Mouse (Mus musculus) ovary, adult 18-20 months (tissue): ENCODE measurements around the gene Vamp5.

Experiments used
- DNase-seq: peaks from one replicate; pipeline ENCODE4 v3.0.0; 2022; ENCODE audit warnings: low spot score, mixed read lengths

Gene Vamp5

GRCm38 (mm10) chr6:72380131-72380770 is at the start of gene Vamp5:
Gene Vamp5 (minus strand): TSS chr6:72380468.
- peak; percentile 72 for DNase-seq

DNA sequence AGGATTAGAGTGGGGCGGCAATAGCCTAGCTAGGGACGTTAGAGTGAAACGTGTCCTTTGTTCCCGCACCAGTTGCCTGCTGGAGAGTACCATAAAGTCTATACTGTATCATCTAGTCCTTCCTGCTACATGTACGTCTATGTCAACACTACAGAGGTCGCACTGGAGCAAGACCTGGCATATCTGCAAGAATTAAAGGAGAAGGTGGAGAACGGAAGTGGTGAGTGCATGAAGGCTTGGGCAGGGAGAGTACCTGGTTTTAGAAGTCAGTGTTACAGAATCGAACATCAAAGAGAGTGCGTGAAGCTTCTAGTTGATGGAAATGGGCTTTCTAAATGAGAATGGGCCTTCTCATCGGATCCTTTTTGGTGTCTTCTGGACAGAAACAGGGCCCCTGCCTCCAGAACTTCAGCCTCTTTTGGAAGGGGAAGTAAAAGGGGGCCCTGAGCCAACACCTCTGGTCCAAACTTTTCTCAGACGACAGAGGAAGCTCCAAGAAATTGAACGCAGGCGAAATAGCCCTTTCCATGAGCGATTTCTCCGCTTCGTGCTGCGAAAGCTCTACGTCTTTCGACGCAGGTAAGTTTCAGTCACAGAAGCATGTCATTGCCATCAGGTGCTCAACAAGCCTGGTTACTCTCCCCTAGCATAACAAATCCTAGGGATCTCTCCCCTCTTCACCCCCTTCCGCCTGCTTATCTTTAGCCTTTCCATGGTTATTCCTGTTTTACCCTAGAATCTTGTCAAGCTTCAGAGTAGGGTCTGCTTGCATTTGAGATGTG is 49.0 kb upstream of the Vamp5 start:
- DNase-seq = no peak

DNA sequence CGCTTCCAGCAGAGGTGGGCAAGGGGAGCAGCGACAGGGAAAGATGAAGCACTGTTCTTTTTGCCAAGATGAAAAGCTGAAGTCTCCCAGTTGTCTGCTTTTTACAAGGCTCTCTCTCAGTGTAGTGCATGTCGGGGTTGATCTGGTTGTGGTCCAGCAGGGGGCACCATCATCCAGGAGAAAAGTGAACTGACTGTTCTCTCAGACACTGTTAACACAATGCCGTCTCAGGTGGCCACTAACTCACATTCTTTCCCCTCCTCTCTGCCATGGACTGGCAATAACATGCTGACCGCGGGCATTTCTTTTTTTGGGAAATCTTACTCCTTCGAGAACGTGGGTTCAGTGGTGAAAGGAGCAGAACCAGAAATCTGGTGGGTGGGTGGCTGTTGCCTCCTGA is 47.8 kb upstream of the Vamp5 start:
- peak; percentile 33 for DNase-seq

DNA sequence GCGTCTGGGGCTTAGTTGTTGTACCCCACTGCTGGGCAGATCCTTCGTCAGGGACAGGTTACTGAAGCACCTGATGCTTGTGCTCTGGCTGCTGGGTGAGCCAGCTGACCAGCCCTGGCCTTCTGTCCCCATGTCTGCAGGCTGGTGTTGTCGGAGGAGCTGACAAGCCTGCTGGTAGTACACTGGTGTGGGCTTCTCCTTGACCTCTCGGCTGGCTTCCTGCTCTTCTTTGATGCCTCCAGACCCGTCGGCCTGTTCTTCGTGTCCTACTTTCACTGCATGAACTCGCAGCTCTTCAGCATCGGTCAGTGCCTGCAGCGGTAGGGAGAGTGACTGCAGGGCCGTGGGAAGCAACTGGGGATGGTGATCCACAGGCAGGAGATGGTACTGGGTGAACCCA is 45.4 kb upstream of the Vamp5 start:
- no peak for DNase-seq

- DNase-seq = no peak
These were observed 40.6 kb upstream of the Vamp5 start for GRCm38 (mm10) chr6:72420901-72421300.

- no peak for DNase-seq
These were observed 39.5 kb upstream of the Vamp5 start for GRCm38 (mm10) chr6:72419806-72420205.

DNA sequence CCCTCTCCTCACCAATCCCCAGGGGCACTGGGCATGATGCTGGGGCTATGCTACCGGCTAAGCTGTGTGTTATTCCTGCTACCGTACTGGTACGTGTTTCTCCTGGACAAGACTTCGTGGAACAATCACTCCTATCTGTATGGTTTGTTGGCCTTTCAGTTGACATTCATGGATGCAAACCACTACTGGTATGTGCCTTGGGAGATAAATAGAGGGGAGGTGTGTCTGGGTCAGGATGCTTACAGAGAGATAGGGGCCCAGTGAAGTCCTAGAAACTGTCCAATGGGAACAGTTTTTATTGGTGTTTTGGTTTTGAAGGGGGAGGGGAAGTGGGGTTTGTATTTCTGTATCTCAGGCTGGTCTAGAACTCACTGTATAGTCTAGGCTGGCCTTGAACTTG is 38.0 kb upstream of the Vamp5 start:
- DNase-seq = no peak

DNA sequence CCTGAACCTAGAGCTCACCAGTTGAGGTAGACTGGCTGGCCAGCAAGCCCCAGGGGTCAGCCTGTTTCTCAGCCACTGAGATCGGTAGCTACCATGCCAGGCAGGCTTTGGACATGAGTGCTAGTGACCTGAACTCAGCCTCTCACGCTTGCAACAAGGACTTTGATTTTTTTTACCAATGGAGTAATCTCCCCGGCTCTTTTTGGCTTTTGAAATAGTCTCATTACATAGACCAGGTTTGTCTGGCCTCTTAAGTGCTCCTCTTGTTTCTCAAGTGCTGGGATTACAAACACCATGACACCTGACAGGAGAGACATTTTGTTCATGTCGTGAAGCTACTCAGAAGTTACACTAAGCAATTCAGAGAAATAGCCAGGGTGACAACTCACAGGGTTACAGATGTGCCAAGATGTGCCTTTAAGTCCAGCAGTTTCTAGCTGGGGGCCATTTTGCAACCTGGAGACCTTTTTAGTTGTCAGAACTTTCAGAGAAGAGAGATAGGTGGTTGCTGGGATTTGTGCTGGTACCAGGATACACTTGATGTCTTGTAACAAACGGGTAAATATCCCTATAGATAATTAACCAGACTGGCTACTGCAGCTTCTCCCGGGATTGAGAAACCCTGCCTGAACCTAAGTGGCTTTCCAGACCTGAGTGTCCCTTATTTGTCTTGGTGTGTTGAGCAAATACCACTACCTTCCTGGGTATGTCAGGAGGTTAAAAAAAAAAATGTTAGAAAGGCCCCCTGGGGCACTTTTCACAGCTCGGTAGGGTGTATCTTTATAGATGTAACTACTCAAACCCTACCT is 35.9 kb upstream of the Vamp5 start:
- no peak for DNase-seq

- DNase-seq = no peak
These were observed 34.9 kb upstream of the Vamp5 start for GRCm38 (mm10) chr6:72415181-72415580.

DNA sequence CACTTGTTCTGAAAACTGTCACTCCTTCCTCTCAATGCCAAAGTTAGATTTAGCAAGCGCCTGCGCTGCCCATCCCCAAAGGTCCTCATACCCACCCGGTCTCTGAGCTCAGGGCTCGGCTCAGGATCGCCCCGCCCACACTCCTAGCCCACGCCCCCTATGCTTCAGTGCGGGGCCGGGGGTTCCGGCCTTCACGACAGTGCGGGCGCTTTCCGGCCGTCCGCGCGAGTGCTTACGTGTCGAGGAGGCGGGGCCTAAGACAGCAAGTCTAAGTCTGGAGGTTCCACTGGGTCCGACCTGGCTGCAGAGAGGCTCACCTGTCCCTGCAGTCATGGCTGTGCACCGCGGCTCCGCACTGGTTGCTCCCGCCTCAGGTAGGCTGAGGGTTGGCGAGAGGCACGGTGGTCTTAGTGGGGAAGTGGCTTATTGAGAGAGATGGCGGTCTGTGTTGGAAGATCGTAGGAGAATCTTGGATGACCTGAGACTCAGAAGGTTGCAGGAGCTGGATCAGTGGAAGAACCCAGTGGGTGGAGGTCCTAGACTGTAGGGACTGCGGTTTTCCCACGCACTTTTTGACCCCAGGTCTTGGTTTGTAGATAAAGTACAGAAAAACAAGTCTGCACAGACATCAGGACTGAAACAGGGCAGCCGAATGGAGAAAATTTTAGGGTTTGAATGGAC is 33.9 kb upstream of the Vamp5 start, which contains the start of gene Ggcx:
Gene Ggcx (plus strand): TSS at position 233 of the 681 bp plus-strand sequence.
- DNase-seq = peak; percentile 91

GRCm38 (mm10) chr6:72410518-72410917 is 30.2 kb upstream of the Vamp5 start:
- DNase-seq = no peak

GRCm38 (mm10) chr6:72410003-72410402 is 29.7 kb upstream of the Vamp5 start:
- no peak for DNase-seq

- DNase-seq = no peak
These were observed 29.3 kb upstream of the Vamp5 start for GRCm38 (mm10) chr6:72409567-72409966.

GRCm38 (mm10) chr6:72407119-72407518 is 26.9 kb upstream of the Vamp5 start:
- peak; percentile 59 for DNase-seq

- no peak for DNase-seq
These were observed 25.1 kb upstream of the Vamp5 start for GRCm38 (mm10) chr6:72405356-72405755.

GRCm38 (mm10) chr6:72401875-72402274 is 21.6 kb upstream of the Vamp5 start:
- DNase-seq = peak; percentile 36

- DNase-seq = no peak
These were observed 19.7 kb upstream of the Vamp5 start for GRCm38 (mm10) chr6:72399967-72400366.

DNA sequence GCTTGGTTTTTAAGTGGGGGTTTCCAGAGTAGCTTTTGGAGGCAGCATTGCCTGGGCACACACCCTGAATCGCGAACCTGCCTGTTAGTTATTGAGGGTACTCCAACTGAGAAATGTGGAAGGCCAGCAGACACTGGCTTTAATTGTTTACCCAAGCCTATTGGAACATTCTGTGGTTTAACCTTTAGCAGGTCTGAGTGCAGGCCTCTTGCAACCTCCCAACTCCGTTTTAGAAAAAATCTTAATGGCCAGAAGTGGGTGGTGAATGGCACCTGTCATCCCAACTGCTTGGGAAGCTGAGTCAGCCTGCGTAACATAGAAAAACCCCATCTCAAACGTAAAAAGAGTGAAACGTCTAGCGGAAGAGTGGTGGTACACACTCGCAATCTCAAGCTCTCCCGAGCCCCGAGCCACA is 16.6 kb upstream of the Vamp5 start:
- DNase-seq = no peak

DNA sequence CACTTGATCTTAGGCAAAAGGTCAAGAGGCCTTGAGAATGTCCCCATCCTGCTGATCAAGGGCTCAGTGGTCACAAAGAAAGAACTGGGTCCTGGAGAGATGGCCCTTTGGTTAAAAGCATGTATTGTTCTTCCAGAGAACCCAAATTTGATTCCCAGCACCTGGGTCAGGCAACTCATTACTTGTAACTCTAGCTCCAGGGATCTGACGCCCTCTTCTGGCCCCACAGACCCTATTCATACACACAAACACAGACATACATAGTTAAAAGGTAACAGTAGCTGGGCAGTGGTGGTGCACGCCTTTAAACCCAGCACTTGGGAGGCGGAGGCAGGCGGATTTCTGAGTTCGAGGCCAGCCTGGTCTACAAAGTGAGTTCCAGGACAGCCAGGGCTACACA is 12.1 kb upstream of the Vamp5 start:
- no peak for DNase-seq

- DNase-seq = no peak
These were observed 10.7 kb upstream of the Vamp5 start for GRCm38 (mm10) chr6:72390795-72391521.
